Mouse (Mus musculus): ENCODE measurements at regions not wholly inside any gene's neighbourhood (a gene's known extent, or its start where the extent isn't known, plus 50 kb on each side); places are given as distances from the start of the nearest gene placed in this dataset.

DNA sequence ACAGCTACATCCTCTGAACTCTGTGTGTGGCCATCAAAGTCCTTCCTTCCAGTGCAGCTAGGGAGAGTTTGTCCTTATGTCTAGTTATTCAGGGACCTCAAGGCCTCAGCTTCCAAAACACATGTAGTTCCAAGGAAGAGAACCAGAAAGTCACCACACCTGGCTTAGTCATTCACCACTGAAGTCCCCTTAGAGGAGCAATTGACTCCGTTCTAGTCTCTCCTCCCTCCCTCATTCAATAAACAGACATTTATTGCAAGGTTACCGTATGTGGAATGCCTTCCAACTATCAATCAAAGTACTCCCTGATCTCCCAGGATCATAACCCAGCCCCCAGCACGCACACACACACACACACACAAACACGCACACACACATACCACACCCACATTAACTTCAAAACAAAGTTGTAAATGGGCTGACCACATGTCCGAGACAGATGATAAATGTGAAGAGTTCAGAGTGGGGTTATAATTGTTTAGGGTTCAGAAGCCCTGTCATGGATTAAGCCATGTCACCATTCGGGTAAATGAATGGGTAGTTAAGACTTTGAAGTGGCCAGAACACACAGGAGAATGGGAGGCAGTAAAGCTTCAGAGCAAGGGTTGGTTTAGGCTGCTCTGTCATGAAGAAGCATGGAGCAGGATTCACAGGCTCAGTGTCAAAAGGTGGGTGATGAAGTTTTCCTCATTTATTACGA lies 141.4 kb downstream of the Irs2 start:
- DNase-seq: no peak

DNA sequence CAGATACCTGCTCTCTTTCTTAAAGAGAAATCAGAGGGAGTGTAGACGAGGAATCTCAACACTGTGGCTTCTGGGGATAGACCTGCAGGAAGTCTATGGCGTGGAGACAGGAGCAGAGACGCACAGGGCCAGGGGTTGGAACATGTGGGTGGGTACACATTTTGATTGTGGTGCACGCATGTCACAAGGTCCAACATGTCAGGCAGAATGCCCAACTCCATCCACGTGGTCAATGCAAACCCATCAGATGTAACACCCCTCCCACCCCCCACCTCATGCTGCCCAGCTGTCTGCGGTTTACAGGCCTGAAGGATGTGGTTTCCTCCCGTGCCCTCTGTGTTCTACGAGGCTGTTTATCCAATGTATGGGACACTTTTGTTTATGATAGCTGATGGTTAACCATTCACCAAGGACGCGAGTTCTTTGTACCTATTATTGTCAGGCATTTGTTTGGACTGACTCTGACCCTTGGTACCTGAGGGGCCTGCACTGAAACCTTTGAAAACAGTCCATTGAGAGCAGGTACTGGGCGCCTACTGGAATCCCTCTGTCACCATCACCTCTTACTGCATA lies 142.2 kb downstream of the Irs2 start:
- peak; percentile 25 to 39 for DNase-seq

DNA sequence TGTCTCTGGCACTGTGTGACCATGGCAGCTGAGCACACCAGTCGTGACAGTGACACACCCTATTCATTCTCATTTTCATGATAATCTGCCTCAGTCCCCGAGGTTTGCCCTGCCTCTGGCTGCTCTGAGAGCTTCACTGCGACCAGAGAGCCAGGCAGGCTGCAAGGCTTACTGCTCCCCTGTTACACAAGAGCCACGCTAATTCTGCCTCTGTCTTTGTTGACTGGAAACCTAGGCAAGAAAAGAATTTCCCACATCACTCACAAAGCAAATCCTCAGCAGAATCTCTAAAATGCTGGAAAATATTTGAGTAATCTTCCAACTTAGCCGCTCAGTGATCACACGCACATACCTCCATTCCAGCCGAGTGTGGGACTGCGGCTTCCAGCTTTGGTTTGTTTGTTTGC lies 142.8 kb downstream of the Irs2 start:
- no peak for DNase-seq

DNA sequence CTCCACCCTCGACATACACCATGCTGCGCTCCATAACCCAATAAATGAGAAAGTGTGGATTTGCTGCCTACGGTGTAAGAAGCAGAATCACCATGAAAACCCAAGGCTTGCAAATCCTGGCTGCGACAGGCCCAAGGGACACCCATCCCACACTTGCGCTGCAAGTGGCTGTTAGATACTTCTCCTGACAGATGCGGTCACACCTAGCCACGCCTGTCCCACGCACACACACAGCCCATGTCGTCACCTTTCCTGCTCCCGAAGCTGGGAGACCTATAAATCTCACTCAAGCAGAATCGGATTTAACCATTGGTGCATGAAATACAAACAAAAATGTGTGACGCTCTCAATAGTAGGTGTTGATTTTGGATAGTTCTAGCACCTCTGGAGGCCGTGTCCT lies 145.8 kb downstream of the Irs2 start:
- DNase-seq: no peak

DNA sequence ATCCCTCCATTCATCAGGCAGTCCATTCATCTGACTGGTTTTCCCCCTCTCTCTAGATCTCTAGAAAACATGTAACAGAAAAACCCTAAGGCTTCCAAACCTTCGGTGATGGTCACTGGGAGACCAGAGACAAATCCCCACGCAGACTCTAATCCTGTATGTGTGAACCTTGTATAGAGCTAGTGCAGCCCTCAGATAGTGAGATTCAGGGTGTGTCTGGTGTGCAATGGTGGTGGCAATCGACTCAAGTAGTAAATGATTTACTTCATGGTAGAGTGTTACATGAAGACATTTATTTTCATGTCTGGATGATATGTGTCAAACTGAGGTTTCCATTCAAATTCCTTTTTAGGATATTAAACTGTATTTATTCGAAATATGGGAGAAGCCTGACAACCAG lies 147.4 kb downstream of the Irs2 start:
- no peak for DNase-seq

DNA sequence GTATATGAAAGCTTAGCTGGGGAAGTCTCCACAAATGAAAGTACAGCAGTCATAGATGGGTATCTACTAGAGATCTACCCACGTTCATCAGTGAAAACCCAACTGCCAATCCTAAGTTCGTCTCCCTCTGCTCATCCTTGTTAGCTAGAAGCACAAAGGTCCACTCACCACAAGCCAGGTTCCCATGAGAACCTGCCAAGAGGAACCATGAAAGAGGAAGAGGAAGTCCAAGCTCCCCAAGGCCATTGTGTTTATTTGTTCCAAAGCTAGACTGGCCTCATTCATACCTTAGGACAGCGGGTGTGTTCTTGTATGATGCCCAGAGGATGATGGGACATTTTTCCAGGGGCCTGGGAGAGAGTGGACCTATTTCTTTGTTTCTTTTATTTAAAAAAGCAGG lies 150.4 kb downstream of the Irs2 start:
- DNase-seq: peak; percentile 27 to 35

DNA sequence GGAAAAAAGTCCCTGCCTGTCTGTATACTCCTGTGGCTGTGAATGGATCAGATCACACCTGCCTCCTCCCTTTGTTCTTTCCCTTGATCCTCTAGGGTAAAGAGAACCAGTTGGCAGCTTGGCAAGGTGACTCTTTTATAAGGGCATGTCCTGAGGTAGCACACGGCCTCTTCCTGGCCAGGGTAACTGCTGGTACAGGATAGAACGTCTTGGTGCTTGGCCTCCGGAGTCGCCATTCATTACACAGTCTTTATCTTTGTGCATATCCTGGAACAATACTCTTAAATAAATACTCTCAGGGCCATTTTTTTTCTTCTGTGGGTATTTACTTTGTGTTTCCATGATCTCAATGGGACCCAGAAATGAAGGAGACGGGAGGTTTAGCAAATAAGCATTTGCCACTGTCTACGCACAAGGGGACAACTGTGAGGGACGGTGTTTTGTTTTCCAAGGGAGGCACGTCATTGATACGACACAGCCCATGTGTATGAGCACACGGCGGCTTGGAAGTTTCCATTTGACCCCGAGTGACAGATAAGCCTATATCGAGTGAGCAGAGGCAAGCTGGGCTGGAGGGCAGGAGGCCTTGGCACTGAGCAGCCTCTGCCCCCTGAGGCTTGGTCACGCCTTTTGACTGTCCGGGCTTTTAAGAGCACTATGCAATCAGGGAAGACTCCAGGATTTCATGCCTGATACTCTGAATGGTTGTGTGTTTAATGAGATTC lies 151.1 kb downstream of the Irs2 start:
- no peak for DNase-seq

DNA sequence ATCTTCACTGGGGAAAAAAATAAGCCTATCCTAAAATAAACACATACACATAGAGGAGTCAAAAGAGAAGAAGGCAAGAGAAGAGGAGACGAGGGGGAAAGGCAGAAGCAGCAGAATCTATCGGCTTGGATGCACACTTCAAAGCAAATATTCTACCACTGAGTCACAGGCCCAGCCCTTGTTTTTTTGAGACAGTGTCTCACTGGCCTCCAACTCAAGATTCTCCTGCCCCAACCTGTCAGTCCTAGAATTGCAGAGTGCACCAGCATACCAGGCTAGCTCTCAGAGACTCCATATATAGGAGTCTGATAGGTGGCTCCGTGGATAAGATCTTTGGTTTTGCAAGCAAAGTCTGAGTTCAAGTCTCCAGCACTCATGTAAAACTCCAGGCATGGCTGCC lies 152.6 kb downstream of the Irs2 start:
- no peak for DNase-seq

DNA sequence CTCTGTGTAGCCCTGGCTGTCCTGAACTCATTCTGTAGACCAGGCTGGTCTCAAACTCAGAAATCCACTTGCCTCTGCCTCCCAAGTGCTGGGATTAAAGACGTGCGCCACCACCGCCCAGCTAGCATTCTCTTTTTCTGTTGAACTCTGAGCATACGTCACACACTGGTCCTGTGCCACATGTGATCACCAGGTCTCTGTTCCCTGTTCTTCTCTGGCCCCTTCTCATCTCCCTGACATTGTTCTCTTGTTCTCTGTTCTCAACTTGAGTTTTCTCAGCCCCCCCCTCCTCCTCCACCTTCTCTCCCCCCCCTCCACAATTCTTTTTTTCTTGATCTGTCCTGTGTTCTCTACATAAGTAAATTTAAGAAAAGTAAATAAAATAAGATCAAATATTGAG lies 153.1 kb downstream of the Irs2 start:
- DNase-seq: no peak

DNA sequence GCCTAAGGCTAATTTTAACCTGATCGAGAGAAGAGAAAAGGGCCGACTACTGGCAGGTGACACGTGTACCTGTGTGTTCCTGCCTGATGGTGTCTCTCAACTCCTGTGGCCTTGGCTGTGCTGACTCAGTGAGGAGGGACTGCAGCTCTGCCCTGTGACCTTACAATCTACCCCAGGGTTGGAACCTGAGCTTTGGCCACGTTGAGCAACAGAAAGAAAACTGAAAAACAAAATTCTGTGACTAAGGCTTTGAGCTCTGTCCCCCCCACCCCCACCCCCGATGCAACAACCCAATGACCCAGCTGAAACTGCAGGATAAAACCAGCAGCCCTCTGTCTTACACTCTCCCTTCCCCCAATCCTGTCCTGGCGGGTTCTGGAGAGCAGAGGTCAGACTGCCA lies 153.7 kb downstream of the Irs2 start:
- DNase-seq: no peak

DNA sequence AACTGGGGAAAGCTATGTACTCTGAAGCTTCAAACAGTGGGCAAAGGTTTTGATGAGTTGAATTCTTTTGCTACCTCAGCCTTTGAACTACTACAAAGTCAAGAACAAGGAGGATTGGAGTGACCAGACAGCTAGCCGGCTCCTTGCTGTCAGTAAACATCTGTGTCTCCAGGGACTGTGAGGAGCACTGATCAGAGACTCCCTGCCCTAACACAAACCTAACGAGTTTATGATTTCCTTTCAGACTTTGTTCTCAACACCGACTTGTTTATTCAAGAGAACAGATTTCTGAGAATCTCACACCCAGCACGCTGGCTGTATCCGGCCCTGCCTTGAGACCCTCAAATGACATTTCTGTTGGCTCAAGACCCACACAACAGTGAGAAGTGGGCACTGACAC lies 154.4 kb downstream of the Irs2 start:
- no peak for DNase-seq

DNA sequence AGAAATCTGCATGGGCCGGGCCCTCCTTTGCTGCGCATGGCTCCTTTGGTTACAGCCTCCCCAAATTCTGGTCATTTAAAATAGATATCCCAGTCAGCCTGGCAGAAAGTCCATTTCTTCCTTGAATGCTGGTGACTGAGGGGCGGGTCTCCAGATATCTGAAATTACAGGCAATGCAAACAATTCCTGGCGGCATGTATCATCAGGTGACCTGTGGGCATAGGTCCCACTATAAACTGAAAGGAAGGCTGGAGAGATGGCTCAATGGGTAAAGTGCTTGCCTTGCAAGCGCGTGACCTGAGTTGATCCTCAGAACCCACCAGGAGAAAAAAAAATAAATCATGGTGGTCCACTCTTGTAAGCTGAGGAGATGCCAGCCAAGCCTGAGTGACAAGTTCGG lies 158.3 kb downstream of the Irs2 start:
- DNase-seq: no peak

DNA sequence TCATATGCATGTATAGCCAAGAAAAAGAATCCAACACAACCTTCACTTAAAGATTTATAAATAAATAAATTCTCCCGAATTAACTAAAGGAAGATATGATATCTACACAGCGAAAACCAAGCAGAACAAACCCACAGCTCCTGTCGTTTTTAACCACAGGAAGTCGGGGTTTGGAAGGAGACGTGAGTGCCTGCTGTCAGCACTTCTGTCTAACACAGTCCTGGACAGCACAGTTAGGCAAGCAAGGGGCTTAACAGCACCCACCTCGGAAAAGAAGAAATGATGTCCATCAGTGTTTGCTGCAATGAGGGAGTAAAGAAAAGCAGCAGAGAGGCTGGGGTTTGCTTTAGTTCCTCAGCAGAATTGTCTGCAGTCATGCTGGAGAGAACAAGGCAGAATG lies 162.7 kb downstream of the Irs2 start:
- DNase-seq: no peak

DNA sequence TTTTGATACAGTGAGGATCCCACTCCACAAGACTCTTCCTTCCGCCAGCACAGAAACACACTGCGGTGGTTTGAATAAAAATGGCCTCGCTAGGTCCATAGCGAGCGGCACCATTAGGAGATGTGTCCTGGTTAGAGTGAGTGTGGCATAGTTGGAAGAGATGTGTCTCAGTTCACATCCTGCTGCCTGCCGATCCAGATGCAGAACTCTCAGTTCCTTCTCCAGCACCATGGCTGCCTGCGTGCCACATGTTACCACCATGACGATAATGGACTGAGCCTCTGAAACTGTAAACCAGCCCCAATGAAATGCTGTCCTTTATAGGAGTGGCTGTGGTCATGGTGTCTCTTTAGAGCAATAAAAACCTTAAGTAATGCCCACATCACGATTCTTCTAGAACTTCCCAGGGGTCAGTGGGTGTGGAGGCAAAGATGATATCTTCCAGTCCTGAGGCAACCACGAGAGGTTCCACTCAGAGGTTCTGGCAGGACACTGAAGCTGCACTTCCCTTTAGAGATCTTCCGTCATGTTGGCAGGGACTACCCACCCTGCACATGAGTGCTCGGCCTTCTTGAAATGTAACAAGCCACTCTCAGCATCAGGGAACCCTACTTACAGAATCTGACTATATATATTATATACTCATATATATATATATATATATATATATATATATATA lies 167.3 kb downstream of the Irs2 start:
- DNase-seq: peak; percentile 23 to 25

DNA sequence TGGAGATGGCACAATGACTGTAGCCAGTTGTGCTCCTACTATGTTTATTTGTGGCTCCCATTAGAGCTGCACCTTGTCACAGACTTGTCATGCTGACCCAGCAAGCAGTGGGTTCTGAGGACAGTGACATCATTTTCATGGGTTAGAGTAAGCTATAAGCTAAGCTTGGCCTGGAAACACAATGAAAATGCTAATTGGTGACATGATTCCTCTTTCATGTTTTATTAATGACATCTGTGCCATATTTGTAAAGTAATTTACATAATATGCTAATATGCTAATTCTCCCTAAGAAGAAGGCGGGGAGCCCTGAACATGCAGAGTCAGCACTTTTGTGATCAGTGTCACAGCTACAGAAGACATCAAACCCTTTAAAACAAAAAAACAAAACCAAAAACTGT lies 168.2 kb downstream of the Irs2 start:
- DNase-seq: no peak

DNA sequence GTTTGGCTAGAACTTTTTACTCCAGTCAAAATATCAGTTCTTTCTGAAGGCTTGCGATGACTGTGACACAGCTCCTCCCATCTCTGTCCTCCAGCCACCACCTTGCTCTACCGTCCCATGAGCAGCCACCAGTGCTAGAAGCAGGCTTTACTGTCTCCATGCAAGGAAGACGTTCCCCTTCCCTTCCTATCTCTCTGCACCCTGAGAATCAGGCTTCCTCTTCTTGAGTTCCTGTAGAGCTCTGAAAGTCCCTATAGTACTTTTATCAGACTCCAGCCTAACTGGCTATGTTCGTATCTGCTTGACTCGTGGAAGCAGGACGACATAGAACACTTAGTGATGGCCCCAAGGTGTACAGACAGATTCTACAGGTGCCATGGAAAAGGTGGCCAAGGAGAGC lies 173.2 kb downstream of the Irs2 start:
- no peak for DNase-seq

DNA sequence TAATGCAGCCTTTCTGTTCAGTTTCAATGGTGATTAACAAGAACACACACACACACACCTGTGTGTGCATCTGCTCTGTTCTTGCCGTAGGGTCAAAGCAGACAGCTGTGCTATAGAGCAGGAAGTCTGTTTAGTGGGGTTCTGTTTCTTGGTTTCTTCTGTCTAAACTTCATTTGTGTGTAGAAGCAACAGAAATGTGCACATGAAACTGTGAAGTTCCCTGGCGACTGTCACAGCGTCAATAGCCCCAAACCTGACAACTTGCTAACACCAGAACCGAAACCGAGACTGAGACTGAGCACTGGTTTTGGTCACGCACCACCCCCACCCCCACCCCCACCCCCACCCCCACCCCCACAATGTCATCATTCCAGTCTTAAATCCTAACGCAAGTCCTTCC lies 176.4 kb downstream of the Irs2 start:
- peak; percentile 40 to 42 for DNase-seq

DNA sequence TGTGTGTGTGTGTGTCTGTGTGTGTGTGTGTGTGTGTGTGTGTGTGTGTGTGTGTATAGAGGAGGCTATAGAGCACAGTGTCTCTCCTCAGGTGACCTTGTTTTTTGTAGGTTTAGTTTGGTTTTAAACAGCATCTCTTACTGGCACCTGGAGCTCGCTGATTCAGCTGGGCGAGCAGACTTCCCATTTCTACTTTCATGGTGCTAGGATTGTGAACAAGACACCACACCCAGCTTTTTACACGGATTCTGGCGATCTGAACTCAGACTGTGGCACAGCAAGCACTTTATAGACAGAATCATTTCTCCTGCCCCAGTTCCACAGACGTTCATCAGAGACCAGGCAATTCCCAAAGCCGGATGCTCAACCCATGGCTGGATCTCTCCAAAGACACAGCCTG lies 177.0 kb downstream of the Irs2 start:
- DNase-seq: peak; percentile 64 to 73

DNA sequence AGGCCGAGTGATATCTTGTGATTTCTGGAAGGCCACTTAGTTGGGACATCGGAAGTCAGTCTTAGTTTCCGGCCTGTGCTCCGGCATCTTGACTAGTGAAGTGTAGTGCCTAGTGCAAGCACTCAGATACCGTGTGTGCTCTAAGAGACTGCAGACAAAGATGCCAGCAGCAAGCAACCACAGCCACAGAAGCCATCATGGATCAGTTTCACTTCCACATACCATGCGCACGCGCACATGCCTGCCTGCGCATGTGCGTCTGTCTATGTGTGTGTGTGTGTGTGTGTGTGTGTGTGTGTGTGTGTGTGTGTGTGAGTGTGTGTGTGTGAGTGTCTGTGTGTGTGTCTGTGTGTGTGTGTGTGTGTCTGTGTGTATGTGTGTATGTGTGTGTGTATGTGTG lies 177.4 kb downstream of the Irs2 start:
- peak; percentile 86 to 88 for DNase-seq

DNA sequence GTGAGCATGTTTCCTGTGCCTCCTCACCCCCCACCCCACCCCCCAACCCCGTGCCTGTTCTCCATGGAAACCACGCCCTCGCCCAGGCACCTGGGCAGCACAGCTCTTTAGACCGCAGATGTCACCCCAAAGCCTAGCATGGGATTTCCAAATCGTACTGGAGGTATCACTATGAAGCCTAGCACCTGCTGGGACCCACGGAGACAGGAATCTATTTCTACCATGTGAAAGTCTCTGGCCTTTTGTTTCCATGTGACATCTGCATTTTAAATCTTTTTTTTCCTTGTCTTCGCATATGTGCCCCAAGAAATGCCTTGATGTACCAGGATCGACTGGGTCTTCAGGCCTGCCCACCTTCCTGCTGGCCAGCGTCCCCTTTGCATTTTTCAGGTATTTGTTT lies 179.7 kb downstream of the Irs2 start:
- no peak for DNase-seq

DNA sequence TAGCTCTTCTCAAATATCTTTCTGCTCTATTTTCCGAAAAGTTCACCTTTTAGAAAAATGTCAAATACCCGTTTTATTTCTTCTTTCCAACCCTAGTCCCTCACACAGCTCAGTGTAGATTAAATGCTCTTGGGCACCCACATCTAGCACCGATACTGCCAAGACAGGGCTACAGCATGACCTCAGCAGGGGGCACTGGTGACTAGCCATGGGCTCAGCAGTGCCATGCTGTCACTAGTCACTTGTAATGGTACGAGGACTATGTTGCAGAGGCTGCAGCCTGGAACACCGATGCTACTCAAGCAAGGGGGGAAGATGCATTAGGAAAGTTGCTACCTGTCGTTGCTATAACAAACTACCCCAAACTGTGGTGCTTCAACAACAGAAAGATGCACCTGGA lies 180.7 kb downstream of the Irs2 start:
- peak; percentile 59 to 62 for DNase-seq

DNA sequence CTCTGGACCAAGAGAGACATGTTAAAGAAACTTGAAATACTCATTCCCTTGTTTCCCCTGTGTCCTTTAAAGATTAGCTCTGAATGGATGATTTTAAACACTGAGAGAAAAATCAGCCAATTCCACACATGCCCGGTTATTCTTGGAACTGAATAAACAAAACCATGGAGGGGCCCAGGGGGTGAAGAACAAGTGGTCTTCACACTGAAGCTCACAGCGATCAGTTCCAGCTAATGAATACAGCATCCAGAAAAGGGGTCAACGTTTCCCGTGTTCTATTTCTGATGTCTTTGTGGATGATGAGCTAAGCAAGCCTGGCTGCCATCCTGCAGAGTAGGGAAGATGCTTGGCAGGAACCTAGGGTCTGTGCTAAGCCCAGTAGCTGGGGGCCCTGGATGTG lies 182.3 kb downstream of the Irs2 start:
- DNase-seq: no peak

DNA sequence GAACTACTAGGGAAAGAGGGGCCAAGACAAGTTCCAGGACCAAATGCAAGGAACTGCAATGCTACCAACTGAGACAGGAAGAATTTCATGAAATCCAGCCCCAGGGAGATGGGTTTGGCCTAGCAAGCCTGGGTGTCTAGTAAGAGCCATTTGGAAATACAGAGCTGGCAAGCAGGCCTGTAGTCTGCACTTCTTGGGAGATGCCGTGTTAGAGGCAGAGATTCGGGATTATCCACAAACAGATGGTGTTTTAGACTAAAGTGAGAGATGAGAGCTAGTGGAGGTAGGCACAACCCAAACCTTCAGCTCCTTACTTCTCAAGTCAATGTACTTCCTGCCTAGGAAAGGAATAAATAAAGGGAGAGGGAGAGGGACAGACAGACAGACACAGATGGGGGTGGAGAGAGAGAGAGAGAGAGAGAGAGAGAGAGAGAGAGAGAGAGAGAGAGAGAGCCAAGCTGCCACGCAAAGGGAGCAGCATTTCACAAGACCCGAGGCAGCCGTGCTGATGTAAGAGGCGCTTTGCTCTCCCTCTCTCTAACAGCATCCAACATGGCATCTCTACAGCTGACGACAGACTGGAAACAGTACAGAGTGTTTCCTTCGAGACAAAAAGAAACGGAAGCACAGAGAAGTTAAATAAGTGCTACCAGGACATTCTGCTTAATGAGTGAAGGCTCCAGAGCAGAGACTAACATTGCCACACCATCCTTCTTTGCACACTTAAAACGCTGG lies 182.9 kb downstream of the Irs2 start:
- DNase-seq: no peak
